Mouse (Mus musculus): ENCODE measurements around the gene Vmn1r198. TPM values are rescaled to one million over a fixed set of nuclear protein-coding genes. Genes with fewer than 3 reads are reported as not detected.

Gene Vmn1r198
- polyA plus RNA-seq, 1 experiment: not detected

DNA sequence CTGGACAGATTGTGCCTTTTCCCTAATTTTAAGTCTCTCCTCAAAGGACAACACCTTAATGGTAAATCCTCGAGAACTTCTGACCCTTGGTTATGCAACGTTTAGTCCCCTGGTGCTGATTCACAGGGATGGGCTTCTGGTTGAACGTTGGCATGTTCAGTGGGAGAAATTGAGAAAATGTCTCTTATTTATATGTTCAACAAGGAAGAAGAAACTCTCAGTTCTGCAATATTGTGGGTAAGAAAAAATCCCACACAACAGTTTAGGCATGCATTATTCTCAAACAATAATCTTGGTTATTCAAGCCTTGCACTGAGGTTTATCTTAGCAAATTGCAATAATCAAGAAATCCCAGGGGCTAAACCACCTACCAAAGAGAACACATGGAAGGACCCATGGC is 33.2 kb downstream of the Vmn1r198 start:
- WGBS: 61% methylated on average over 3 of the region's 3 CpGs
- no peak overlapping the region for H3K4me3 ChIP-seq (replicated peaks; ENCODE audit: extremely low read depth, low read depth, low read length)
- TF ChIP-seq POLR2A (IDR thresholded peaks at IDR 0.05; ENCODE audit: borderline replicate concordance, extremely low read depth, low read depth, low read length) (no peak), CTCF (IDR thresholded peaks at IDR 0.05; ENCODE audit: insufficient read depth, low read length) (no peak)
- DNase-seq: no peak
- H3K4me1 ChIP-seq (ENCODE audit: control insufficient read depth, insufficient read depth, low read length): no peaks in the 10 kb centered on the region

DNA sequence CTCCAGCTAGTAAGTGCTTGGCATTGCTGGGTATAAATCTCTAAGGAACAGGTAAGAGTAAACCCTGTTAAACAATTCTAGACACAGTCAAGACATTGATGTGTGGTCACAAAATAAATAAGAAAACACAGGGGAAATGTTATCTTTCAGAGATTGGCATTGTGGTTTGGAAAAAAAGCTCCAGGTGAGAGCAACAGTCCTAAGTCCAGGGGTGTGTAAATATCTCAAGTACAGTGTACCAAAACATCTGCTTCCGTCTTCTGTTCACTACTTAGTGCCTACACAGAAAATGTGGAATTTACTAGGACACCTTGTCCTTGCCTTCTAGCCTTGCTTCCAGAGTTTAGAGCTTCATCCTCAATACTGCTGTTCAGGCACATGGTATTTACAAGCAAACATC is 36.9 kb downstream of the Vmn1r198 start:
- Histone ChIP-seq H3K4me1 (ENCODE audit: control insufficient read depth, insufficient read depth, low read length) (no peaks in the 10 kb centered on the region), H3K4me3 (replicated peaks; ENCODE audit: extremely low read depth, low read depth, low read length) (no peak overlapping the region)
- 69% methylated on average over 1 of the region's 1 CpGs for WGBS
- no peak for DNase-seq
- no peak for TF ChIP-seq CTCF (IDR thresholded peaks at IDR 0.05; ENCODE audit: insufficient read depth, low read length)
- TF ChIP-seq POLR2A (IDR thresholded peaks at IDR 0.05; ENCODE audit: borderline replicate concordance, extremely low read depth, low read depth, low read length): no peak

DNA sequence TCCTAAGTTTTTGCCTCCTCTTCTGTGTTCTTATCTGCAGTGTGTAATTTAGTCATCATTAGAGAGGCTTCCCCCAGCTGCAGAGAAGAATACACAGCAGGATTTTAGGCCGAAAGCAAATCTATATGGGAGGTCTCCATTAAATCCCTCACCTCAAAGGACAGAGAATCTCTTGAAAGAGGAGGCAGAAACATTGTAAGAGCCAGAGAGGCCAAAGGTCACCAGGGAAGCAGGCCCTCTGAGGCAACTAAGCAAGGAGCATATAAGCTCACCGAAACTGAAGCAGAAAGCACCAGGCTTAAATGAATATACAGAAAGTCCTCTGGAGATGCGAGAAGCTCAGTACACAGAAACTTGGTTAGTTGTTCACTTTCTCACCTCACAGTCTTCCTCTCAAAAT is 39.9 kb downstream of the Vmn1r198 start, which contains the start of gene Vmn1r200:
TSS of gene Vmn1r200 (plus strand) at position 301 of the 400 bp plus-strand sequence.
- no peaks in the 10 kb centered on the region for H3K4me1 ChIP-seq (ENCODE audit: control insufficient read depth, insufficient read depth, low read length)
- TF ChIP-seq CTCF (IDR thresholded peaks at IDR 0.05; ENCODE audit: insufficient read depth, low read length) (no peak), POLR2A (IDR thresholded peaks at IDR 0.05; ENCODE audit: borderline replicate concordance, extremely low read depth, low read depth, low read length) (no peak)
- WGBS: 76% methylated on average over 3 of the region's 3 CpGs
- no peak within 1 kb of the TSS for H3K4me3 ChIP-seq (replicated peaks; ENCODE audit: extremely low read depth, low read depth, low read length)
- DNase-seq: no peak

DNA sequence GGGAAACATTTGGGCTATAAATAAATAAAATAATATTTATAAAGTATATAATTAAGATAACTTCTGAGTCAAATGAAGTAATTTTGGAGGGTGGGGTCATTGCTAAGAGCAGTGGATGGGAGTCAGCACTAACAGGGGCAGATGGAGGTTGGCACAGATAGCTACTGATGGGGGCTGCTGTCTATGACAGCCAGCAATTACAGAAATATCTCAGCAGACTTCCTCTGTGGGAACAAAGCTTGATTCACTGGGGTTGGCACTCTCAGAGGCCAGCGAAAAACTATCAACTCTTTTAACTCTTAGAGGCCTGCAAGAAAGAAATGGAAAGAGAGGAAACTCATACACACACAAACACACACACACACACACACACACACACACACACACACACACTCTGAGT is 52.8 kb downstream of the Vmn1r198 start:
- H3K4me1 ChIP-seq (ENCODE audit: control insufficient read depth, insufficient read depth, low read length): no peaks in the 10 kb centered on the region
- WGBS: 40% methylated on average over 1 of the region's 1 CpGs
- H3K4me3 ChIP-seq (replicated peaks; ENCODE audit: extremely low read depth, low read depth, low read length): no peak overlapping the region
- no peak for DNase-seq
- TF ChIP-seq POLR2A (IDR thresholded peaks at IDR 0.05; ENCODE audit: borderline replicate concordance, extremely low read depth, low read depth, low read length) (no peak), CTCF (IDR thresholded peaks at IDR 0.05; ENCODE audit: insufficient read depth, low read length) (no peak)

Other genes with a start within 250 kb of the Vmn1r198 start
- gene Vmn1r189, start 244.5 kb upstream of the Vmn1r198 start, polyA plus RNA-seq (2012; rRNA removed): not detected in 2 replicates
- not detected in 2 replicates for gene Vmn1r191, start 166.4 kb upstream of the Vmn1r198 start, polyA plus RNA-seq (2012; rRNA removed)
- gene Vmn1r192, start 159.2 kb upstream of the Vmn1r198 start, polyA plus RNA-seq (2012; rRNA removed): not detected in 2 replicates
- not detected in 2 replicates for gene Vmn1r193, start 127.2 kb upstream of the Vmn1r198 start, polyA plus RNA-seq (2012; rRNA removed)
- gene Vmn1r194, start 106.1 kb upstream of the Vmn1r198 start, polyA plus RNA-seq (2012; rRNA removed): not detected in 2 replicates
- gene Vmn1r195, start 79.8 kb upstream of the Vmn1r198 start, polyA plus RNA-seq (2012; rRNA removed): not detected in 2 replicates
- not detected in 2 replicates for gene Vmn1r196, start 60.4 kb upstream of the Vmn1r198 start, polyA plus RNA-seq (2012; rRNA removed)
- gene Vmn1r197, start 25.8 kb upstream of the Vmn1r198 start, polyA plus RNA-seq (2012; rRNA removed): not detected in 2 replicates
- not detected in 2 replicates for gene Vmn1r199, start 29.5 kb downstream of the Vmn1r198 start, polyA plus RNA-seq (2012; rRNA removed)
- not detected in 2 replicates for gene Vmn1r200, start 40.0 kb downstream of the Vmn1r198 start, polyA plus RNA-seq (2012; rRNA removed)
- not detected in 2 replicates for gene Vmn1r201, start 121.6 kb downstream of the Vmn1r198 start, polyA plus RNA-seq (2012; rRNA removed)
- gene Vmn1r202, start 155.0 kb downstream of the Vmn1r198 start, polyA plus RNA-seq (2012; rRNA removed): 0.02 TPM in 1 of 2 replicates, not detected in the other
- gene Vmn1r203, start 167.8 kb downstream of the Vmn1r198 start, polyA plus RNA-seq (2012; rRNA removed): not detected in 2 replicates
- not detected in 2 replicates for gene Vmn1r204, start 202.8 kb downstream of the Vmn1r198 start, polyA plus RNA-seq (2012; rRNA removed)
- not detected in 2 replicates for gene Vmn1r205, start 242.6 kb downstream of the Vmn1r198 start, polyA plus RNA-seq (2012; rRNA removed)

Data from lung, adult 2 months (tissue).